Mouse (Mus musculus) limb, embryonic 15.5 days (tissue): ENCODE results near the gene Iffo1. TPM values are rescaled to one million over a fixed set of nuclear protein-coding genes. Genes with fewer than 3 reads are reported as not detected.

Experiments used
- ATAC-seq: fragments of 200-750 bp; cut with Nextera tagmentation; 2 replicates; pipeline ENCODE4 v1.8.0; 2017; ENCODE audit warnings: low read depth, moderate TSS enrichment; ENCODE audit not compliant: insufficient number of reproducible peaks, low FRiP score, low TSS enrichment
- H3K27ac ChIP-seq: fragments of 300-500 bp; sonication (generic); 2 replicates; pipeline ENCODE4 v1.5.1; 2015; ENCODE audit warnings: moderate library complexity, mild to moderate bottlenecking, inconsistent platforms
- H3K27me3 ChIP-seq: fragments of 300-500 bp; sonication (generic); 2 replicates; pipeline ENCODE4 v1.6.1; 2015; ENCODE audit warnings: inconsistent platforms
- H3K36me3 ChIP-seq: fragments of 300-500 bp; sonication (generic); 2 replicates; pipeline ENCODE4 v1.6.1; 2015; ENCODE audit warnings: inconsistent platforms
- H3K4me1 ChIP-seq: fragments of 300-500 bp; sonication (generic); 2 replicates; pipeline ENCODE4 v1.6.1; 2015; ENCODE audit warnings: inconsistent platforms
- H3K4me2 ChIP-seq: fragments of 300-500 bp; sonication (generic); 2 replicates; pipeline ENCODE4 v1.6.1; 2015; ENCODE audit warnings: mild to moderate bottlenecking, inconsistent platforms
- H3K4me3 ChIP-seq: fragments of 300-500 bp; sonication (generic); 2 replicates; pipeline ENCODE4 v1.5.1; 2015; ENCODE audit warnings: mild to moderate bottlenecking, inconsistent platforms
- H3K9ac ChIP-seq: fragments of 300-500 bp; sonication (generic); 2 replicates; pipeline ENCODE4 v1.6.1; 2015; ENCODE audit warnings: inconsistent platforms
- H3K9me3 ChIP-seq: fragments of 300-500 bp; sonication (generic); 2 replicates; pipeline ENCODE4 v1.6.1; 2016; ENCODE audit warnings: inconsistent platforms
- WGBS: fragments of 180-500 bp; shearing (Covaris S2); methylation state at CpG from one replicate; pipeline ENCODE4 v1.1.7; 2015; 5-methylcytosine and 5-hydroxymethylcytosine counted together
- polyA plus RNA-seq: library from polyadenylated mRNA; unstranded; fragments of >200 nt; fragmentation: Nextera tagmentation; extraction: Ambion mirVana; gene quantifications from 2 replicates; pipeline ENCODE4 v1.2.1, GENCODE M21; 2015

Iffo1 gene
- 26.6 and 46.8 TPM in 2 replicates for polyA plus RNA-seq

GRCm38 (mm10) chr6:125145001-125145400 is at the start of gene Iffo1:
TSS of gene Iffo1 (plus strand) at chr6:125145241.
- H3K9ac ChIP-seq: peak within 1 kb of the TSS; percentile 69
- H3K4me2 ChIP-seq: peak within 1 kb of the TSS; percentile 87
- peak; percentile 81 for ATAC-seq
- no peaks in the 10 kb centered on the region for H3K27me3 ChIP-seq
- H3K9me3 ChIP-seq: no peaks in the 10 kb centered on the region
- peak within 1 kb of the TSS; percentile 91 for H3K27ac ChIP-seq
- 2% methylated on average over 16 of the region's 16 CpGs for WGBS
- H3K4me1 ChIP-seq: peaks cover 48% of the 10 kb centered on the region
- peak within 1 kb of the TSS; percentile 70 for H3K4me3 ChIP-seq
- peaks cover 51% of the 10 kb centered on the region for H3K36me3 ChIP-seq

- Histone ChIP-seq H3K27me3 (no peaks in the 10 kb centered on the region), H3K9me3 (no peaks in the 10 kb centered on the region), H3K4me1 (peaks cover 44% of the 10 kb centered on the region), H3K4me2 (peak within 1 kb of the TSS; percentile 84), H3K4me3 (peak within 1 kb of the TSS; percentile 92), H3K27ac (peak within 1 kb of the TSS; percentile 96), H3K36me3 (peaks cover 14% of the 10 kb centered on the region), H3K9ac (peak within 1 kb of the TSS; percentile 80)
- peak; percentile 81 for ATAC-seq
- WGBS: 2% methylated on average over 33 of the region's 45 CpGs
Measured at GRCm38 (mm10) chr6:125095391-125096278, 49.4 kb upstream of the Iffo1 start, which contains the start of gene Chd4. TSS of gene Chd4 (plus strand) at chr6:125095981.

GRCm38 (mm10) chr6:125096279-125096596 is 48.8 kb upstream of the Iffo1 start:
- H3K27me3 ChIP-seq: no peaks in the 10 kb centered on the region
- H3K36me3 ChIP-seq: peaks cover 20% of the 10 kb centered on the region
- ATAC-seq: 0 out of 2 replicates have a peak, but pooled peaks have one; percentile 1
- H3K4me1 ChIP-seq: peaks cover 46% of the 10 kb centered on the region
- 0% methylated on average over 12 of the region's 32 CpGs for WGBS
- no peaks in the 10 kb centered on the region for H3K9me3 ChIP-seq
- peak overlapping the region; percentile 84 for H3K4me2 ChIP-seq
- H3K9ac ChIP-seq: peak overlapping the region; percentile 80
- H3K27ac ChIP-seq: peak overlapping the region; percentile 96
- H3K4me3 ChIP-seq: peak overlapping the region; percentile 92

GRCm38 (mm10) chr6:125096597-125097345 is 48.3 kb upstream of the Iffo1 start:
- ATAC-seq: 0 out of 2 replicates have a peak, but pooled peaks have one; percentile 38
- H3K9me3 ChIP-seq: no peaks in the 10 kb centered on the region
- peak overlapping the region; percentile 92 for H3K4me3 ChIP-seq
- peaks cover 26% of the 10 kb centered on the region for H3K36me3 ChIP-seq
- H3K9ac ChIP-seq: peak overlapping the region; percentile 80
- H3K4me1 ChIP-seq: peaks cover 46% of the 10 kb centered on the region
- no peaks in the 10 kb centered on the region for H3K27me3 ChIP-seq
- WGBS: under 1% methylated on average over 40 of the region's 44 CpGs
- peak overlapping the region; percentile 96 for H3K27ac ChIP-seq
- H3K4me2 ChIP-seq: peak overlapping the region; percentile 84

GRCm38 (mm10) chr6:125097346-125097689 is 47.7 kb upstream of the Iffo1 start:
- Histone ChIP-seq H3K4me3 (peak overlapping the region; percentile 92), H3K9ac (peak overlapping the region; percentile 80), H3K36me3 (peaks cover 31% of the 10 kb centered on the region), H3K27me3 (no peaks in the 10 kb centered on the region), H3K9me3 (no peaks in the 10 kb centered on the region), H3K27ac (peak overlapping the region; percentile 96), H3K4me2 (peak overlapping the region; percentile 84), H3K4me1 (peaks cover 46% of the 10 kb centered on the region)
- ATAC-seq: no peak
- under 1% methylated on average over 12 of the region's 12 CpGs for WGBS

- H3K9ac ChIP-seq: peak overlapping the region; percentile 80
- peaks cover 38% of the 10 kb centered on the region for H3K36me3 ChIP-seq
- no peaks in the 10 kb centered on the region for H3K27me3 ChIP-seq
- H3K27ac ChIP-seq: peak overlapping the region; percentile 96; the same call in 1 of the 2 replicates
- WGBS: 53% methylated on average over 8 of the region's 8 CpGs
- peaks cover 46% of the 10 kb centered on the region for H3K4me1 ChIP-seq
- H3K4me3 ChIP-seq: peak overlapping the region; percentile 92
- no peak for ATAC-seq
- H3K4me2 ChIP-seq: peak overlapping the region; percentile 84
- H3K9me3 ChIP-seq: no peaks in the 10 kb centered on the region
Measured at GRCm38 (mm10) chr6:125097951-125098350, 47.1 kb upstream of the Iffo1 start.

GRCm38 (mm10) chr6:125098513-125098912 is 46.5 kb upstream of the Iffo1 start:
- no peak for ATAC-seq
- H3K9me3 ChIP-seq: no peaks in the 10 kb centered on the region
- H3K9ac ChIP-seq: peak overlapping the region; percentile 24; the same call in 1 of the 2 replicates
- H3K4me1 ChIP-seq: peaks cover 46% of the 10 kb centered on the region
- H3K4me2 ChIP-seq: peak overlapping the region; percentile 84
- WGBS: 45% methylated on average over 3 of the region's 3 CpGs
- no peaks in the 10 kb centered on the region for H3K27me3 ChIP-seq
- peaks cover 41% of the 10 kb centered on the region for H3K36me3 ChIP-seq
- no peak overlapping the region for H3K27ac ChIP-seq
- peak overlapping the region; percentile 92 for H3K4me3 ChIP-seq

GRCm38 (mm10) chr6:125099421-125099971 is 45.5 kb upstream of the Iffo1 start:
- Histone ChIP-seq H3K36me3 (peaks cover 51% of the 10 kb centered on the region), H3K4me1 (peaks cover 46% of the 10 kb centered on the region), H3K27me3 (no peaks in the 10 kb centered on the region), H3K4me2 (peak overlapping the region; percentile 17), H3K27ac (peak overlapping the region; percentile 38; the same call in 1 of the 2 replicates), H3K4me3 (peak overlapping the region; percentile 7; the same call in 1 of the 2 replicates), H3K9ac (peak overlapping the region; percentile 11; the same call in 1 of the 2 replicates), H3K9me3 (no peaks in the 10 kb centered on the region)
- no peak for ATAC-seq
- WGBS: 41% methylated on average over 4 of the region's 5 CpGs

- H3K4me3 ChIP-seq: no peak overlapping the region
- WGBS: 74% methylated on average over 9 of the region's 9 CpGs
- H3K4me2 ChIP-seq: no peak overlapping the region
Measured at GRCm38 (mm10) chr6:125101444-125101843, 43.6 kb upstream of the Iffo1 start.

GRCm38 (mm10) chr6:125104223-125104622 is 40.8 kb upstream of the Iffo1 start:
- WGBS: 89% methylated on average over 4 of the region's 4 CpGs

More at GRCm38 (mm10) chr6:125101444-125101843, 43.6 kb upstream of the Iffo1 start:
- Histone ChIP-seq H3K27me3 (no peaks in the 10 kb centered on the region), H3K4me1 (peaks cover 36% of the 10 kb centered on the region), H3K9ac (no peak overlapping the region), H3K36me3 (peaks cover 69% of the 10 kb centered on the region), H3K27ac (no peak overlapping the region), H3K9me3 (no peaks in the 10 kb centered on the region)
- no peak for ATAC-seq

GRCm38 (mm10) chr6:125107705-125108104 is 37.3 kb upstream of the Iffo1 start:
- peaks cover 97% of the 10 kb centered on the region for H3K36me3 ChIP-seq
- H3K27me3 ChIP-seq: no peaks in the 10 kb centered on the region
- 94% methylated on average over 2 of the region's 2 CpGs for WGBS
- no peak overlapping the region for H3K4me3 ChIP-seq
- H3K9me3 ChIP-seq: no peaks in the 10 kb centered on the region
- H3K9ac ChIP-seq: no peak overlapping the region
- H3K4me1 ChIP-seq: no peaks in the 10 kb centered on the region
- ATAC-seq: no peak
- no peak overlapping the region for H3K27ac ChIP-seq
- H3K4me2 ChIP-seq: no peak overlapping the region

More at GRCm38 (mm10) chr6:125104223-125104622, 40.8 kb upstream of the Iffo1 start:
- no peak for ATAC-seq
- no peak overlapping the region for H3K4me2 ChIP-seq
- no peak overlapping the region for H3K27ac ChIP-seq
- H3K4me1 ChIP-seq: peaks cover 15% of the 10 kb centered on the region
- no peaks in the 10 kb centered on the region for H3K27me3 ChIP-seq
- peaks cover 97% of the 10 kb centered on the region for H3K36me3 ChIP-seq
- H3K4me3 ChIP-seq: no peak overlapping the region
- no peaks in the 10 kb centered on the region for H3K9me3 ChIP-seq
- no peak overlapping the region for H3K9ac ChIP-seq
